Mouse (Mus musculus): Measurements from ENCODE around the gene Zfp11.

DNA sequence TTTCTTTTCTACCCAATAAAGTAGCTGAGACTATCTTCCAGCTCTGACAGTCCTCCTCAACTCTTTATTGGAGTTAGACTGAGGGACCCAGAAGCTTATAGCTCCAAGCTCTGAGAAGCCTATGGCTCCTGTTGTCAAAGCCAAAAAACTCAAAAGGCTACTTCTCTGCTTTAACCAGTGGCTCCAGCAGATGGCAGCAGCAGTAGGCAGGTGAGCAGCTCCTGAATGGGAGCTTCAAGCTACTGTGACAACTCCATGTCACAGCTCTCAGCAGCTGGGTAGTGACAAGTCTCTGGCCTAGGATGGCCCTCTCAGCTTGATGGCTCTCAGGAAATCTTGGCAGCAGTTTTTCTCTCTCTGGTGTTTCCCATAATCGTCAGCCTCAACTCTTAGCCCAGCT is 58.8 kb downstream of the Zfp11 start:
- TF ChIP-seq POLR2A (IDR thresholded peaks at IDR 0.05; ENCODE audit: low read depth, low read length) (no peak), CTCF (conservative IDR thresholded peaks at IDR 0.05; ENCODE audit: insufficient read depth, insufficient read length, low read depth, low read length) (peak; percentile 91)
